Mouse (Mus musculus) lung, embryonic 15.5 days (tissue): ENCODE data around the gene Gm20809. TPM values are rescaled to one million over a fixed set of nuclear protein-coding genes. Genes with fewer than 3 reads are reported as not detected.
"Not testable (repeated sequence)": the region's sequence is repeated elsewhere in the genome, so short reads cannot be mapped to it uniquely, and the experiment has no call there.

Source experiments
- ATAC-seq: fragments of 200-750 bp; cut with Nextera tagmentation; 2 replicates; pipeline ENCODE4 v1.8.0; 2017; ENCODE audit warnings: moderate number of reproducible peaks, borderline replicate concordance; ENCODE audit not compliant: low FRiP score, low TSS enrichment; ENCODE audit errors: extremely low read depth
- H3K27ac ChIP-seq: fragments of 300-500 bp; sonication (generic); 2 replicates; pipeline ENCODE4 v1.5.1; 2015; ENCODE audit warnings: moderate library complexity, mild to moderate bottlenecking, inconsistent platforms
- H3K27me3 ChIP-seq: fragments of 300-500 bp; sonication (generic); 2 replicates; pipeline ENCODE4 v1.6.1; 2015; ENCODE audit warnings: inconsistent platforms
- H3K36me3 ChIP-seq: fragments of 300-500 bp; sonication (generic); 2 replicates; pipeline ENCODE4 v1.6.1; 2015; ENCODE audit warnings: inconsistent platforms
- H3K4me1 ChIP-seq: fragments of 300-500 bp; sonication (generic); 2 replicates; pipeline ENCODE4 v1.6.1; 2015; ENCODE audit warnings: inconsistent platforms
- H3K4me2 ChIP-seq: fragments of 300-500 bp; sonication (generic); 2 replicates; pipeline ENCODE4 v1.6.1; 2015; ENCODE audit warnings: inconsistent platforms, mild to moderate bottlenecking, moderate library complexity
- H3K4me3 ChIP-seq: fragments of 300-500 bp; sonication (generic); 2 replicates; pipeline ENCODE4 v1.5.1; 2015; ENCODE audit warnings: mild to moderate bottlenecking, inconsistent platforms
- H3K9ac ChIP-seq: fragments of 300-500 bp; sonication (generic); 2 replicates; pipeline ENCODE4 v1.6.1; 2015; ENCODE audit warnings: inconsistent platforms
- H3K9me3 ChIP-seq: fragments of 300-500 bp; sonication (generic); 2 replicates; pipeline ENCODE4 v1.6.1; 2016; ENCODE audit warnings: inconsistent platforms
- WGBS: fragments of 180-500 bp; shearing (Covaris S2); methylation state at CpG from one replicate; pipeline ENCODE4 v1.1.7; 2015; 5-methylcytosine and 5-hydroxymethylcytosine counted together
- polyA plus RNA-seq: library from polyadenylated mRNA; unstranded; fragments of >200 nt; fragmentation: Nextera tagmentation; extraction: Ambion mirVana; gene quantifications from 2 replicates; pipeline ENCODE4 v1.2.1, GENCODE M21; 2015

Gene Gm20809
- polyA plus RNA-seq: not detected in 2 replicates

DNA sequence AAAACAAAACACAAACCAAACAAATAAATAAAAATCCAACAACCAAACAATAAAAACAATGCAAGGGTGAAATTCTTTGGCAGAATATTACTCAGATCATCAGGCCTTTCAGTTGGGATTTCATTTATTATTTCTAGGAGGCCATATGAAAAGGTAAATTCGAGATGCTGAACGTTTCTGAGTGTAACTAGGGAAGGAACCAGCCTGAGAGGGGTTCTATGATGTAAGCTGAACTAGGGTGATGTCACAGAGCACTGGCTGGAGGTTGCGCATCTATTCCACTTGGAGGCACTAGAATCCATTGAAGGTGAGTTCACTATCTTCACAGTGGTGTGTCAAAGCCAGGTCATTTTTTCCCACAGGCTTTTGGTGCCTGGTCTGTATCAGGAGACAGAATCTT is at the start of gene Gm20809:
Gene Gm20809, plus strand, starts transcription at position 301 of the 400 bp plus-strand sequence.
- not testable (repeated sequence) for H3K9me3 ChIP-seq, H3K4me2 ChIP-seq, H3K27ac ChIP-seq, H3K4me1 ChIP-seq, H3K4me3 ChIP-seq, H3K27me3 ChIP-seq, ATAC-seq, H3K9ac ChIP-seq, H3K36me3 ChIP-seq
- no CpG with 5 or more reads among the region's 3 CpGs for WGBS
